Mouse (Mus musculus) C2C12 (cell line): ENCODE data around the gene Ly86.

Source experiments
- CEBPB ChIP-seq: IDR thresholded peaks from one replicate; pipeline ENCODE4 v1.6.1; 2011; ENCODE audit warnings: low read depth, mild to moderate bottlenecking, control low read depth, moderate library complexity
- CTCF ChIP-seq: IDR thresholded peaks from one replicate; pipeline ENCODE4 v1.5.1; 2011; ENCODE audit not compliant: control insufficient read depth, insufficient read depth, insufficient read length
- MYOG ChIP-seq: IDR thresholded peaks from one replicate; pipeline ENCODE4 v1.6.1; 2011; ENCODE audit not compliant: control insufficient read depth, insufficient read length; ENCODE audit errors: extremely low read depth

- TF ChIP-seq CTCF: no peak
- no peak for TF ChIP-seq CEBPB
- TF ChIP-seq MYOG: no peak
These were observed 13.1 kb downstream of the Ly86 start for GRCm38 (mm10) chr13:37358112-37358511.
